In the genomic region with DNA sequence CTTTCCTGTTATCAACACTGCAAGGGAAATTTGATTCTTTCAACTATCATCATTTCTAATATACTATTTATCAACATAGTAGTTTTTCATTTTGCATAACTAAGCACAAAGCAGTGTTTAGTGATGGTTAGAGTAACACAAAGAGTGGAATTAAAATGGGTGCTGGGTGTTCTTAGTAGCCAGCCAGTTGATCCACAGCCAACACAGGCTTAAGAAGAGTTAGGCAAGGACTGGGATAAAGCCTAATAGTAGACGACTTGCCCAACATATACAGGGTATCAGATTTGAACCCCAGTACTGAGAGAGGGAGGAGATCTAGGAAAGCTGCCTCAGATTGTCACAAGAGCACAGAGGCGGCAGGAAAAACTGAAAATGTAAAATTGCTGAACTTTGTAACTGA, we compare ENCODE assay signal across 19 mouse cellular contexts.
DNase-seq lines count a peak whose midpoint lies in the region; ATAC-seq and TF ChIP-seq lines count a peak whose summit lies in the region.
"Had no signal": no experiment of that assay in that cellular context is flagged by ENCODE, and none has a peak within 500 bp of the region (broad histone marks: within the 10 kb centered on the region; RNA-seq: fewer than 3 reads in every experiment).

No protein-coding gene starts in this region.

- no peak for TF ChIP-seq CTCF in hindbrain, postnatal 0 days (IDR thresholded peaks at IDR 0.05; ENCODE audit: low read depth)

- no peak for ATAC-seq in hindbrain, postnatal 0 days
- ATAC-seq: activated CD4-positive, CD25-positive, alpha-beta regulatory T cell, adult 4 months; CD4-positive, CD25-positive, alpha-beta regulatory T cell, adult 4 months; Patski had no signal

- DNase-seq in fat pad, adult 2 months (ENCODE audit: extremely low read depth, low read depth, low spot score): peak; percentile 72
- peak; percentile 51 for DNase-seq in gonadal fat pad, adult 2 months (ENCODE audit: low read depth)
- DNase-seq in heart, adult 8-10 months (ENCODE audit: low spot score): no peak
- no peak for DNase-seq in hindbrain, postnatal 0 days (ENCODE audit: low spot score)
- DNase-seq: adrenal gland, adult 2 months; adrenal gland, adult 8-10 months; adrenal gland, postnatal 10 days; adrenal gland, postnatal 14 days; adrenal gland, postnatal 25 days; adrenal gland, postnatal 36 days; B cell, adult 2 months; cerebellum, adult 11 months; cerebellum, adult 11-12 months; cerebellum, adult 18-20 months had no signal

- H3K4me2 ChIP-seq in hindbrain, postnatal 0 days (ENCODE audit: low read depth, low read length): no peak overlapping the region

- H3K9me3 ChIP-seq in hindbrain, postnatal 0 days (ENCODE audit: low read length): no peaks in the 10 kb centered on the region
- H3K9me3 ChIP-seq: G1E had no signal

- no peak overlapping the region for H3K9ac ChIP-seq in hindbrain, postnatal 0 days (replicated peaks; ENCODE audit: low read length)

- no peaks in the 10 kb centered on the region for H3K36me3 ChIP-seq in hindbrain, postnatal 0 days (ENCODE audit: insufficient read depth, low read length)
- H3K36me3 ChIP-seq: G1E had no signal

- no peaks in the 10 kb centered on the region for H3K4me1 ChIP-seq in hindbrain, postnatal 0 days (ENCODE audit: insufficient read depth, low read length)

- no peak overlapping the region for H3K4me3 ChIP-seq in hindbrain, postnatal 0 days (ENCODE audit: low read length)

- no peaks in the 10 kb centered on the region for H3K27me3 ChIP-seq in hindbrain, postnatal 0 days (ENCODE audit: insufficient read depth, low read length)
- H3K27me3 ChIP-seq: CH12.LX had no signal

- H3K27ac ChIP-seq in hindbrain, postnatal 0 days: no peak overlapping the region

- 79% methylated on average over 2 of the region's 2 CpGs for WGBS in hindbrain, postnatal 0 days

Comparison
In these comparisons a context has a peak if more than half of its experiments do, and no peak if none do; other contexts are left out.
1. DNase-seq: peak in fat pad, adult 2 months (single experiment) and gonadal fat pad, adult 2 months (single experiment); none in heart, adult 8-10 months (single experiment) and hindbrain, postnatal 0 days (single experiment).